Mouse (Mus musculus) thymus, adult 2 months (tissue): ENCODE measurements around the gene Aspg. TPM values are rescaled to one million over a fixed set of nuclear protein-coding genes. Genes with fewer than 3 reads are reported as not detected.

Experiments used
- DNase-seq: peaks from one replicate; pipeline ENCODE4 v3.0.0; 2021
- H3K27ac ChIP-seq: fragments of 200-500 bp; 2 replicates; pipeline ENCODE4 v1.5.1; 2012; ENCODE audit warnings: low read length, control low read depth; ENCODE audit not compliant: control insufficient read depth, insufficient read depth
- H3K27me3 ChIP-seq: fragments of 200-500 bp; 2 replicates; pipeline ENCODE4 v1.6.1; 2012; ENCODE audit warnings: mild to moderate bottlenecking, low read length, moderate library complexity, mixed read lengths; ENCODE audit not compliant: control insufficient read depth, insufficient read depth
- H3K36me3 ChIP-seq: fragments of 200-500 bp; 2 replicates; pipeline ENCODE4 v1.6.1; 2012; ENCODE audit warnings: mild to moderate bottlenecking, low read length, moderate library complexity; ENCODE audit not compliant: control insufficient read depth, insufficient read depth
- H3K4me1 ChIP-seq: fragments of 200-500 bp; replicated peaks from 2 replicates; pipeline ENCODE4 v1.6.1; 2012; ENCODE audit warnings: low read length; ENCODE audit not compliant: control insufficient read depth, insufficient read depth
- H3K4me3 ChIP-seq: fragments of 200-500 bp; 2 replicates; pipeline ENCODE4 v1.5.1; 2012; ENCODE audit warnings: mild to moderate bottlenecking, low read length, control low read depth, moderate library complexity; ENCODE audit not compliant: control insufficient read depth, insufficient read depth
- CTCF ChIP-seq: fragments of 200-500 bp; IDR thresholded peaks from 2 replicates; pipeline ENCODE4 v1.5.1; 2012; ENCODE audit warnings: mild to moderate bottlenecking, control low read depth, low read length, moderate library complexity, borderline replicate concordance; ENCODE audit not compliant: control insufficient read depth, poor library complexity, insufficient read depth; ENCODE audit errors: extremely low read depth
- POLR2A ChIP-seq: fragments of 200-500 bp; IDR thresholded peaks from 2 replicates; pipeline ENCODE4 v1.6.1; 2012; ENCODE audit warnings: mild to moderate bottlenecking, low read length, control low read depth, moderate library complexity; ENCODE audit not compliant: control insufficient read depth, poor library complexity, insufficient read depth; ENCODE audit errors: extremely low read depth
- WGBS: fragments of 180-500 bp; shearing (Covaris S2); methylation state at CpG from one replicate; pipeline ENCODE4 v1.1.7; 2018; 5-methylcytosine and 5-hydroxymethylcytosine counted together
- polyA plus RNA-seq: library from polyadenylated mRNA; depleted of rRNA; stranded (reverse); fragments of >200 nt; gene quantifications from 2 replicates; pipeline ENCODE4 v1.2.3, GENCODE M21; 2012

The Aspg gene
- polyA plus RNA-seq, 1 experiment, result 9.1 TPM

GRCm38 (mm10) chr12:112103179-112103578 is 3.3 kb upstream of the Aspg start:
- no peak for TF ChIP-seq POLR2A
- no peak for TF ChIP-seq CTCF
- no peak overlapping the region for H3K27ac ChIP-seq
- no peak overlapping the region for H3K4me3 ChIP-seq
- DNase-seq, result no peak
- H3K27me3 ChIP-seq, result no peaks in the 10 kb centered on the region; the same call in 1 of the 2 replicates
- no peaks in the 10 kb centered on the region for H3K4me1 ChIP-seq
- 89% methylated on average over 5 of the region's 5 CpGs for WGBS
- H3K36me3 ChIP-seq, result no peaks in the 10 kb centered on the region

GRCm38 (mm10) chr12:112104890-112105289 is 1.6 kb upstream of the Aspg start:
- Histone ChIP-seq H3K27ac (no peak overlapping the region), H3K4me3 (no peak overlapping the region), H3K4me1 (no peaks in the 10 kb centered on the region), H3K36me3 (no peaks in the 10 kb centered on the region), H3K27me3 (no peaks in the 10 kb centered on the region; the same call in 1 of the 2 replicates)
- TF ChIP-seq POLR2A (no peak), CTCF (no peak)
- DNase-seq, result no peak
- 93% methylated on average over 11 of the region's 11 CpGs for WGBS

- Histone ChIP-seq H3K27ac (no peak overlapping the region), H3K27me3 (no peaks in the 10 kb centered on the region; the same call in 1 of the 2 replicates), H3K36me3 (no peaks in the 10 kb centered on the region), H3K4me1 (no peaks in the 10 kb centered on the region), H3K4me3 (no peak overlapping the region)
- TF ChIP-seq CTCF (no peak), POLR2A (no peak)
- no peak for DNase-seq
- 84% methylated on average over 8 of the region's 8 CpGs for WGBS
Observed at GRCm38 (mm10) chr12:112107685-112108084, 1.2 kb downstream of the Aspg start.

GRCm38 (mm10) chr12:112108696-112109445 is 2.4 kb downstream of the Aspg start:
- no peaks in the 10 kb centered on the region for H3K4me1 ChIP-seq
- TF ChIP-seq POLR2A, result no peak
- no peak for TF ChIP-seq CTCF
- no peaks in the 10 kb centered on the region for H3K36me3 ChIP-seq
- no peak overlapping the region for H3K27ac ChIP-seq
- no peak overlapping the region for H3K4me3 ChIP-seq
- no peaks in the 10 kb centered on the region; the same call in 1 of the 2 replicates for H3K27me3 ChIP-seq
- 89% methylated on average over 11 of the region's 11 CpGs for WGBS
- no peak for DNase-seq

- no peak for DNase-seq
- no peaks in the 10 kb centered on the region for H3K4me1 ChIP-seq
- no peaks in the 10 kb centered on the region for H3K36me3 ChIP-seq
- no peaks in the 10 kb centered on the region; the same call in 1 of the 2 replicates for H3K27me3 ChIP-seq
- TF ChIP-seq CTCF (no peak), POLR2A (no peak)
- H3K4me3 ChIP-seq, result no peak overlapping the region
- no peak overlapping the region for H3K27ac ChIP-seq
- 88% methylated on average over 9 of the region's 9 CpGs for WGBS
Observed at GRCm38 (mm10) chr12:112109701-112110100, 3.2 kb downstream of the Aspg start.

GRCm38 (mm10) chr12:112111323-112111722 is 4.8 kb downstream of the Aspg start:
- H3K27ac ChIP-seq, result no peak overlapping the region
- no peaks in the 10 kb centered on the region for H3K36me3 ChIP-seq
- no peaks in the 10 kb centered on the region; the same call in 1 of the 2 replicates for H3K27me3 ChIP-seq
- no peaks in the 10 kb centered on the region for H3K4me1 ChIP-seq
- 88% methylated on average over 5 of the region's 5 CpGs for WGBS
- TF ChIP-seq POLR2A (no peak), CTCF (no peak)
- no peak for DNase-seq
- H3K4me3 ChIP-seq, result no peak overlapping the region
